In the genomic region with DNA sequence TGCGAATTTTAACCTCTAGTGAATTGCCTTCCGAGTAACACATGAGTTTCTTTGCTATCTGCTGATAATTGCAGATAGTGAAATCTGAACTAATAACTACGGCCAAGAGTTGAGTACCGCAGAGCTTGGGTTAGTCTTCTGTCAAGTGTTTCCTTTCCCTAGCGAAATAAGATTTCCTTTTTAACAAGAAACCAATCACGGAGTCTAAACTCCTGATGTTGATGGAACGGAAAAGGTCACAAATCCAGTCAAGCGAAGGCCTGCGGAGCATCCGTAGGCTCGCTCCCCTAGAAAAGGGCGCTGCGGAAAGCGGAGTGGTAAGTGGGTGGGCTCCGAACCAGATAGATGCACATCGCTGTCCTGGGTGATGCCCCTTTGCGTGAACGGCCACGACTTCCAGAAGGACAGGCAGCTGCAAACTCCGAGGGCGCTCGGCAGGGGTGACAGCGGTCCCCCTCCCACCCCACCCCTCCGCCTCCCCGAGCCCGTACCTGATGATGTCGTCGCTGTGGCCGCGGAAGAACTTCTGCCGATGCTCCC, we compare ENCODE assay signal across 8 mouse cellular contexts. TPM values are rescaled to one million over a fixed set of nuclear protein-coding genes. Genes with fewer than 3 reads are reported as not detected.
DNase-seq lines count a peak whose midpoint lies in the region; ATAC-seq and TF ChIP-seq lines count a peak whose summit lies in the region.

No protein-coding gene starts in this region.

- TF ChIP-seq POLR2A in ES-Bruce4 (IDR thresholded peaks at IDR 0.05; ENCODE audit: insufficient read depth, low read length): no peak

- no peaks in the 10 kb centered on the region for H3K9me3 ChIP-seq in ES-Bruce4 (replicated peaks; ENCODE audit: control insufficient read depth, insufficient read depth, low read length, poor library complexity, severe bottlenecking)
- no peaks in the 10 kb centered on the region for H3K9me3 ChIP-seq in embryonic facial prominence, embryonic 11.5 days (replicated peaks; ENCODE audit: control insufficient read depth, low read length)
- H3K9me3 ChIP-seq in hindbrain, postnatal 0 days (ENCODE audit: low read length): no peaks in the 10 kb centered on the region
- H3K9me3 ChIP-seq in lung, embryonic 16.5 days (ENCODE audit: control insufficient read depth, low read length): no peaks in the 10 kb centered on the region

- H3K9ac ChIP-seq in ES-Bruce4 (ENCODE audit: low read depth, poor library complexity, severe bottlenecking): peak overlapping the region; percentile 94
- peak overlapping the region; percentile 65 for H3K9ac ChIP-seq in embryonic facial prominence, embryonic 11.5 days (replicated peaks; ENCODE audit: low read length)
- peak overlapping the region; percentile 69 for H3K9ac ChIP-seq in hindbrain, postnatal 0 days (replicated peaks; ENCODE audit: low read length)
- H3K9ac ChIP-seq in lung, embryonic 16.5 days (ENCODE audit: low read length): peak overlapping the region; percentile 69

- peak overlapping the region; percentile 89 for H3K4me3 ChIP-seq in ES-Bruce4 (ENCODE audit: low read depth, low read length)
- peak overlapping the region; percentile 73 for H3K4me3 ChIP-seq in embryonic facial prominence, embryonic 11.5 days (ENCODE audit: low read depth, low read length)
- H3K4me3 ChIP-seq in hindbrain, postnatal 0 days (ENCODE audit: low read length): peak overlapping the region; percentile 75
- peak overlapping the region; percentile 81 for H3K4me3 ChIP-seq in lung, embryonic 16.5 days (ENCODE audit: low read length)

- ATAC-seq in embryonic facial prominence, embryonic 11.5 days (replicated peaks; ENCODE audit: insufficient number of reproducible peaks, low FRiP score, low TSS enrichment, low read depth): no peak
- ATAC-seq in hindbrain, postnatal 0 days: peak; percentile 36
- ATAC-seq in lung, embryonic 16.5 days (ENCODE audit: low read depth): peak; percentile 32

- TF ChIP-seq CTCF in ES-Bruce4 (IDR thresholded peaks at IDR 0.05; ENCODE audit: low read depth, low read length): no peak
- no peak for TF ChIP-seq CTCF in hindbrain, postnatal 0 days (IDR thresholded peaks at IDR 0.05; ENCODE audit: low read depth)

- no peaks in the 10 kb centered on the region for H3K36me3 ChIP-seq in ES-Bruce4 (ENCODE audit: control insufficient read depth, insufficient read depth, low read length, poor library complexity, severe bottlenecking)
- no peaks in the 10 kb centered on the region for H3K36me3 ChIP-seq in embryonic facial prominence, embryonic 11.5 days (replicated peaks; ENCODE audit: control insufficient read depth, insufficient read depth, low read depth, low read length)
- H3K36me3 ChIP-seq in hindbrain, postnatal 0 days (ENCODE audit: insufficient read depth, low read length): no peaks in the 10 kb centered on the region
- no peaks in the 10 kb centered on the region for H3K36me3 ChIP-seq in lung, embryonic 16.5 days (ENCODE audit: control insufficient read depth, insufficient read depth, low read length)

- TF ChIP-seq EP300 in ES-Bruce4 (IDR thresholded peaks at IDR 0.05; ENCODE audit: insufficient read depth, low read depth, low read length): no peak

- peak overlapping the region; percentile 90 for H3K4me2 ChIP-seq in embryonic facial prominence, embryonic 11.5 days (ENCODE audit: low read depth, low read length)
- H3K4me2 ChIP-seq in hindbrain, postnatal 0 days (ENCODE audit: low read depth, low read length): peak overlapping the region; percentile 74
- H3K4me2 ChIP-seq in lung, embryonic 16.5 days (ENCODE audit: low read depth, low read length): peak overlapping the region; percentile 97

- 3% methylated on average over 31 of the region's 31 CpGs for WGBS in embryonic facial prominence, embryonic 11.5 days
- WGBS in hindbrain, postnatal 0 days: 4% methylated on average over 31 of the region's 31 CpGs
- 3% methylated on average over 31 of the region's 31 CpGs for WGBS in lung, embryonic 16.5 days

- H3K27me3 ChIP-seq in ES-Bruce4 (ENCODE audit: control insufficient read depth, insufficient read depth, low read length, poor library complexity, severe bottlenecking): no peaks in the 10 kb centered on the region
- H3K27me3 ChIP-seq in embryonic facial prominence, embryonic 11.5 days (ENCODE audit: control insufficient read depth, insufficient read depth, low read length): no peaks in the 10 kb centered on the region; the same call in none of the 2 replicates
- H3K27me3 ChIP-seq in hindbrain, postnatal 0 days (ENCODE audit: insufficient read depth, low read length): no peaks in the 10 kb centered on the region
- H3K27me3 ChIP-seq in lung, embryonic 16.5 days (ENCODE audit: control insufficient read depth, insufficient read depth, low read depth, low read length): peaks cover 9% of the 10 kb centered on the region

- H3K27ac ChIP-seq in ES-Bruce4 (ENCODE audit: insufficient read depth, low read length): no peak overlapping the region
- H3K27ac ChIP-seq in embryonic facial prominence, embryonic 11.5 days (replicated peaks; ENCODE audit: low read depth, low read length): no peak overlapping the region
- peak overlapping the region; percentile 81 for H3K27ac ChIP-seq in hindbrain, postnatal 0 days
- no peak overlapping the region for H3K27ac ChIP-seq in lung, embryonic 16.5 days (ENCODE audit: low read length)

- H3K4me1 ChIP-seq in ES-Bruce4 (ENCODE audit: control insufficient read depth, insufficient read depth, low read length): no peaks in the 10 kb centered on the region
- no peaks in the 10 kb centered on the region for H3K4me1 ChIP-seq in embryonic facial prominence, embryonic 11.5 days (ENCODE audit: control insufficient read depth, insufficient read depth, low read length)
- H3K4me1 ChIP-seq in hindbrain, postnatal 0 days (ENCODE audit: insufficient read depth, low read length): peaks cover 6% of the 10 kb centered on the region; the same call in 1 of the 2 replicates
- H3K4me1 ChIP-seq in lung, embryonic 16.5 days (replicated peaks; ENCODE audit: control insufficient read depth, insufficient read depth, low read length): peaks cover 3% of the 10 kb centered on the region; the same call in 1 of the 2 replicates

- DNase-seq in heart, adult 11 months: peak; percentile 90
- DNase-seq in heart, postnatal 4 days: no peak
- DNase-seq in embryonic facial prominence, embryonic 11.5 days (ENCODE audit: low spot score): peak; percentile 30
- DNase-seq in hindbrain, postnatal 0 days (ENCODE audit: low spot score): peak; percentile 43
- DNase-seq in retina, postnatal 1 day: peak; percentile 66
- DNase-seq in cerebellum, adult 11 months: no peak

RNA-seq across cellular contexts. Expression of gene Eml5, which starts 0.9 kb away (rescaled TPM):
- 1 to 10 TPM; 7.6 to 9.0 TPM for total RNA-seq in heart, postnatal 4 days (2021)
- 41.4 and 46.6 TPM in 2 replicates for polyA plus RNA-seq in ES-Bruce4 (2011; ENCODE audit: insufficient read depth, insufficient read length, low read depth, missing spikeins)
- 3.3 and 4.0 TPM in 2 replicates for polyA plus RNA-seq in embryonic facial prominence, embryonic 11.5 days (2014; fragmentation: Nextera tagmentation; extraction: Ambion mirVana)
- total RNA-seq in hindbrain, postnatal 0 days (2014; rRNA removed): 18.7 and 23.4 TPM in 2 replicates
- 12.4 and 13.2 TPM in 2 replicates for polyA plus RNA-seq in hindbrain, postnatal 0 days (2015; fragmentation: Nextera tagmentation; extraction: Ambion mirVana)
- polyA plus RNA-seq in lung, embryonic 16.5 days (2015; fragmentation: Nextera tagmentation; extraction: Ambion mirVana): 2.9 and 3.4 TPM in 2 replicates

RNA-seq across cellular contexts. Expression of gene Ttc8, which starts 20.0 kb away (rescaled TPM):
- total RNA-seq in heart, postnatal 4 days (2021): 10 to 100 TPM; 11.8 to 12.5 TPM
- 9.0 and 12.5 TPM in 2 replicates for polyA plus RNA-seq in ES-Bruce4 (2011; ENCODE audit: insufficient read depth, insufficient read length, low read depth, missing spikeins)
- polyA plus RNA-seq in embryonic facial prominence, embryonic 11.5 days (2014; fragmentation: Nextera tagmentation; extraction: Ambion mirVana): 35.4 and 35.7 TPM in 2 replicates
- total RNA-seq in hindbrain, postnatal 0 days (2014; rRNA removed): 23.9 and 25.6 TPM in 2 replicates
- 22.0 and 25.1 TPM in 2 replicates for polyA plus RNA-seq in hindbrain, postnatal 0 days (2015; fragmentation: Nextera tagmentation; extraction: Ambion mirVana)
- 31.6 and 33.4 TPM in 2 replicates for polyA plus RNA-seq in lung, embryonic 16.5 days (2015; fragmentation: Nextera tagmentation; extraction: Ambion mirVana)

Comparison
In these comparisons a context has a peak if more than half of its experiments do, and no peak if none do; other contexts are left out.
1. DNase-seq: peak in heart, adult 11 months (single experiment), embryonic facial prominence, embryonic 11.5 days (single experiment), hindbrain, postnatal 0 days (single experiment) and retina, postnatal 1 day (single experiment); none in heart, postnatal 4 days (single experiment) and cerebellum, adult 11 months (single experiment).
2. Peak in every context shown above with its lines, with median percentiles within 50 percentile points of each other: H3K4me3 ChIP-seq, H3K9ac ChIP-seq and H3K4me2 ChIP-seq.